Mouse (Mus musculus) heart, postnatal 0 days (tissue): ENCODE results near the gene Hsp90aa1. TPM values are rescaled to one million over a fixed set of nuclear protein-coding genes. Genes with fewer than 3 reads are reported as not detected.
"Not testable (repeated sequence)": the region's sequence is repeated elsewhere in the genome, so short reads cannot be mapped to it uniquely, and the experiment has no call there.

Source experiments
- ATAC-seq: fragments of 200-750 bp; cut with Nextera tagmentation; 2 replicates; pipeline ENCODE4 v1.8.0; 2017; ENCODE audit warnings: low read depth, moderate number of reproducible peaks, moderate library complexity; ENCODE audit not compliant: insufficient read depth
- DNase-seq: peaks from one replicate; pipeline ENCODE4 v3.0.0-alpha.2; 2016; ENCODE audit warnings: low spot score
- H3K27ac ChIP-seq: fragments of 300-500 bp; sonication (generic); 2 replicates; pipeline ENCODE4 v1.5.1; 2014; ENCODE audit warnings: low read depth, mild to moderate bottlenecking
- H3K27me3 ChIP-seq: fragments of 300-500 bp; sonication (generic); 2 replicates; pipeline ENCODE4 v1.6.1; 2014; ENCODE audit warnings: low read length, mixed read lengths; ENCODE audit not compliant: control insufficient read depth, insufficient read depth
- H3K36me3 ChIP-seq: fragments of 300-500 bp; sonication (generic); replicated peaks from 2 replicates; pipeline ENCODE4 v1.6.1; 2014; ENCODE audit warnings: low read length, mixed read lengths; ENCODE audit not compliant: control insufficient read depth, insufficient read depth
- H3K4me1 ChIP-seq: fragments of 300-500 bp; sonication (generic); 2 replicates; pipeline ENCODE4 v1.6.1; 2014; ENCODE audit warnings: antibody characterized with exemption; ENCODE audit not compliant: control insufficient read depth, insufficient read depth
- H3K4me2 ChIP-seq: fragments of 300-500 bp; sonication (generic); 2 replicates; pipeline ENCODE4 v1.6.1; 2014; ENCODE audit warnings: low read depth, mild to moderate bottlenecking, low read length, moderate library complexity
- H3K4me3 ChIP-seq: fragments of 300-500 bp; sonication (generic); 2 replicates; pipeline ENCODE4 v1.5.1; 2014; ENCODE audit warnings: low read depth, low read length
- H3K9ac ChIP-seq: fragments of 300-500 bp; sonication (generic); replicated peaks from 2 replicates; pipeline ENCODE4 v1.6.1; 2014; ENCODE audit warnings: low read depth, low read length, mixed read lengths
- H3K9me3 ChIP-seq: fragments of 300-500 bp; sonication (generic); replicated peaks from 2 replicates; pipeline ENCODE4 v1.6.1; 2016; ENCODE audit warnings: low read length; ENCODE audit not compliant: control insufficient read depth
- CTCF ChIP-seq: IDR thresholded peaks from 2 replicates; pipeline ENCODE4 v1.5.1; 2016; ENCODE audit warnings: antibody characterized with exemption, control low read depth, low read depth
- EP300 ChIP-seq: IDR thresholded peaks from 2 replicates; pipeline ENCODE4 v1.6.1; 2016; ENCODE audit warnings: antibody characterized with exemption, low read depth
- WGBS: fragments of 180-500 bp; shearing (Covaris S2); extraction: QIAGEN DNeasy Blood & Tissue Kit; methylation state at CpG from one replicate; pipeline ENCODE4 v1.1.7; 2014; 5-methylcytosine and 5-hydroxymethylcytosine counted together
- polyA plus RNA-seq: library from polyadenylated mRNA; unstranded; fragments of >200 nt; fragmentation: Nextera tagmentation; extraction: Ambion mirVana; gene quantifications from 2 replicates; pipeline ENCODE4 v1.2.1, GENCODE M21; 2015
- total RNA-seq: library from RNA; depleted of rRNA; stranded (reverse); fragments of >200 nt; gene quantifications from 2 replicates; pipeline ENCODE4 v1.2.3, GENCODE M21; 2014; ENCODE audit warnings: low replicate concordance

Hsp90aa1 gene
- total and polyA plus RNA-seq, 2 experiments from 2014 or later: 181 to 258 TPM

- H3K9me3 ChIP-seq: no peaks in the 10 kb centered on the region
- no peaks in the 10 kb centered on the region for H3K36me3 ChIP-seq
- H3K4me1 ChIP-seq: 0 out of 2 replicates have a peak, but pooled peaks cover 2% of the 10 kb centered on the region
- peak; percentile 94 for TF ChIP-seq CTCF
- TF ChIP-seq EP300: no peak
- no peak overlapping the region for H3K4me3 ChIP-seq
- DNase-seq (peak; percentile 87), ATAC-seq (peak; percentile 73)
- H3K4me2 ChIP-seq: peak overlapping the region; percentile 45
- WGBS: 4% methylated on average over 8 of the region's 8 CpGs
- no peaks in the 10 kb centered on the region for H3K27me3 ChIP-seq
- H3K9ac ChIP-seq: no peak overlapping the region
- peak overlapping the region; percentile 33 for H3K27ac ChIP-seq
Measured at GRCm38 (mm10) chr12:110703008-110703471, 512 bp upstream of the Hsp90aa1 start.

- H3K27me3 ChIP-seq, ATAC-seq, H3K9me3 ChIP-seq, H3K4me1 ChIP-seq, H3K36me3 ChIP-seq, H3K9ac ChIP-seq, H3K4me3 ChIP-seq, H3K4me2 ChIP-seq, H3K27ac ChIP-seq: not testable (repeated sequence)
- WGBS: 29% methylated on average over 3 of the region's 3 CpGs
- peak; percentile 2 for DNase-seq
Measured at GRCm38 (mm10) chr12:110701363-110701762, 1.2 kb downstream of the Hsp90aa1 start.

GRCm38 (mm10) chr12:110700730-110701129 is 1.8 kb downstream of the Hsp90aa1 start:
- 66% methylated on average over 2 of the region's 2 CpGs for WGBS
- no peak for DNase-seq
- no peak overlapping the region for H3K4me2 ChIP-seq
- ATAC-seq: no peak
- H3K9me3 ChIP-seq: no peaks in the 10 kb centered on the region
- no peak overlapping the region for H3K9ac ChIP-seq
- H3K36me3 ChIP-seq: no peaks in the 10 kb centered on the region
- H3K4me1 ChIP-seq: 0 out of 2 replicates have a peak, but pooled peaks cover 2% of the 10 kb centered on the region
- TF ChIP-seq CTCF: no peak
- TF ChIP-seq EP300: no peak
- no peak overlapping the region for H3K4me3 ChIP-seq
- H3K27ac ChIP-seq: no peak overlapping the region
- H3K27me3 ChIP-seq: no peaks in the 10 kb centered on the region

GRCm38 (mm10) chr12:110699171-110699547 is 3.4 kb downstream of the Hsp90aa1 start:
- ATAC-seq: no peak
- no peak for DNase-seq
- H3K36me3 ChIP-seq: peaks cover 6% of the 10 kb centered on the region; the same call in 1 of the 2 replicates
- H3K4me3 ChIP-seq: no peak overlapping the region
- no peaks in the 10 kb centered on the region for H3K27me3 ChIP-seq
- TF ChIP-seq CTCF (no peak), EP300 (no peak)
- WGBS: 58% methylated on average over 2 of the region's 2 CpGs
- no peak overlapping the region for H3K9ac ChIP-seq
- no peak overlapping the region for H3K4me2 ChIP-seq
- no peaks in the 10 kb centered on the region for H3K9me3 ChIP-seq
- no peak overlapping the region for H3K27ac ChIP-seq
- H3K4me1 ChIP-seq: peaks cover 8% of the 10 kb centered on the region; the same call in 1 of the 2 replicates

GRCm38 (mm10) chr12:110698523-110699170 is 3.9 kb downstream of the Hsp90aa1 start:
- Histone ChIP-seq H3K4me1 (peaks cover 8% of the 10 kb centered on the region; the same call in 1 of the 2 replicates), H3K4me3 (no peak overlapping the region), H3K9ac (no peak overlapping the region), H3K27me3 (no peaks in the 10 kb centered on the region), H3K27ac (no peak overlapping the region), H3K4me2 (no peak overlapping the region), H3K9me3 (no peaks in the 10 kb centered on the region), H3K36me3 (peaks cover 9% of the 10 kb centered on the region)
- no peak for DNase-seq
- TF ChIP-seq CTCF (no peak), EP300 (no peak)
- 38% methylated on average over 15 of the region's 15 CpGs for WGBS
- ATAC-seq: no peak

GRCm38 (mm10) chr12:110698080-110698479 is 4.4 kb downstream of the Hsp90aa1 start:
- Histone ChIP-seq H3K4me3 (no peak overlapping the region), H3K9me3 (no peaks in the 10 kb centered on the region), H3K4me1 (peaks cover 8% of the 10 kb centered on the region; the same call in 1 of the 2 replicates), H3K36me3 (peaks cover 14% of the 10 kb centered on the region), H3K9ac (no peak overlapping the region), H3K27me3 (no peaks in the 10 kb centered on the region), H3K4me2 (no peak overlapping the region), H3K27ac (no peak overlapping the region)
- ATAC-seq: no peak
- 90% methylated on average over 1 of the region's 1 CpGs for WGBS
- no peak for DNase-seq
- TF ChIP-seq EP300 (no peak), CTCF (no peak)
